Mouse (Mus musculus): ENCODE measurements around the gene Nrip1.

Gene Nrip1

DNA sequence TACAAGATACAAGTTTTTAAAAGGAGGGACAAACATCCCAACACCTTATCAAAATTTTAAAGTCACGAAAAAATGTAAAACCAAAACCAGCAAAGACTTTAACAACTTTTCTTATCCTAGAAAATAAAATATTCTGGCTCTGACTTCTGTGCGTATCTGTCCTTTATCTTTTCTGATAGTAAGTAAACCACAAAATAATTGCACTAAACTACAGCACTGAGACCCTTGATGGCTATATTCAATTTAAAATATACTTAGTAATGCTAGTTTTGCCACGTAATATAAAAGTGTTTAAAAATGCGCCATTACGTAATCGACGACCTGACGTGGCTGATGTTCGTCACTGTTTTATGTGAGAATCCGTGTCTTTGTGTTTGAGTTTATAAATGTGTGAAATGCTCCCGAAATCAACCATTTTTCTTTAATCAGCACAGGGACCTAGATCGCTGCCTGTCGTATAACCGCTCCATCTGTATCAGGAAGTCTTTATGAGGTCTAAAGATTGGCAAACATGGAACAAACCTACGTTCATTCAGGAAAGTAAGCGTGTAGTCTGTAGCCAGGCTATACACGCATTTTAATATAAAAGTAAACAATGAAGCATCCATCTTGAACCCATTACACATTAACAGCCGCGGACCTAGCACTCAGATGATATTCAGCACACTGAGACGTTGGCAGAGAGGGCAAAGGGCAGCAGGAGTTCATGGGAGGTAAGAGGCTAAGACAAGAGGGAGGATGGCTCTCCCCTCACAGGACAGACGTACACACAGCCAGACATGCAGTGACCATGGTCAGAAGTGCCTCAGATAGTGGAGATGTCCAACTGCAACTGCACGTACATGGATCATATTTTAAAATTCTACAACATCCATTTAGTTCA lies 56.4 kb downstream of the Nrip1 start:
- no peak for DNase-seq (ENCODE audit: low read depth, low spot score)

- no peak for DNase-seq (ENCODE audit: low read depth, low spot score)
These were observed 58.0 kb downstream of the Nrip1 start for GRCm38 (mm10) chr16:76315642-76316041.

- no peak for DNase-seq (ENCODE audit: low read depth, low spot score)
These were observed 59.3 kb downstream of the Nrip1 start for GRCm38 (mm10) chr16:76314013-76314950.

- no peak for DNase-seq (ENCODE audit: low read depth, low spot score)
These were observed 60.7 kb downstream of the Nrip1 start for GRCm38 (mm10) chr16:76312887-76313420.

DNA sequence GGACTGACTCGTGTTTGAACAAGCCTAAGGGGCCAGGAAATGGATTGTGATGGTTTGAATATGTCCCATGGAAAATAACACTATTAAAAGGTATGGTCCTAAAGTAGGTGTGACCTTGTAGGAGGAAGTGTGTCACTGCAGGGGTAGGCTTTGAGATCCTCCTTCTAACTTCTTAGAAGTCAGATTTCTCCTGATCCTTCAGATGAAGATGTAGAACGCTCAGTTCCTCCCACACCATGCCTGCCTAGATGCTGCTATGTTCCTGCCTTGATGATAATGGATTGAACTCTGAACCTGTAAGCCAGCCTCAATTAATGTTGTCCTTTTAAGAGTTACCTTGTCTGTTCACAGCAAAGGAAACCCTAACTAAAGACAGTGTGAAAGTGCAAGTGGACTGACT lies 62.8 kb downstream of the Nrip1 start:
- DNase-seq (ENCODE audit: low read depth, low spot score): no peak

- no peak for DNase-seq (ENCODE audit: low read depth, low spot score)
These were observed 63.3 kb downstream of the Nrip1 start for GRCm38 (mm10) chr16:76310286-76310685.

DNA sequence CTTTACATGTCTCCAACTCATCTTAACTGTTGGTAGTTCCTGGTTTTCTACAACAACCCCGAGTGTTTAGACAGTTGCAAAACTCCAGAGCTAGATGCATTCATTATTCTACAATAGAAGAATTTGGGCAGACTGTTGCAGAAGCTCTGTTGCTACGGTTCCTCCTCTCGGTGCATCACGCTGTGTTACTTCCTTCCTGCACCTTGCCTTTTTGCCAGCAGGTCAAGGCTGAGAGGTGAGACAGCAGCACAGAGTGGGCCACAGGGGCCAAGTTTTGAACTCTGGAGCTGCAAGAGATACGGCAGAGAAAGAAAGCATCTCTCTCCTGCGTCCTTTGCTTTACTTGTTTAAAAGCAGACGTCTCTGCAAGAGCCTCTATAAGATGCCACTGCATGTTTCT lies 64.3 kb downstream of the Nrip1 start:
- DNase-seq (ENCODE audit: low read depth, low spot score): no peak

- DNase-seq (ENCODE audit: low read depth, low spot score): no peak
These were observed 66.6 kb downstream of the Nrip1 start for GRCm38 (mm10) chr16:76307039-76307438.

DNA sequence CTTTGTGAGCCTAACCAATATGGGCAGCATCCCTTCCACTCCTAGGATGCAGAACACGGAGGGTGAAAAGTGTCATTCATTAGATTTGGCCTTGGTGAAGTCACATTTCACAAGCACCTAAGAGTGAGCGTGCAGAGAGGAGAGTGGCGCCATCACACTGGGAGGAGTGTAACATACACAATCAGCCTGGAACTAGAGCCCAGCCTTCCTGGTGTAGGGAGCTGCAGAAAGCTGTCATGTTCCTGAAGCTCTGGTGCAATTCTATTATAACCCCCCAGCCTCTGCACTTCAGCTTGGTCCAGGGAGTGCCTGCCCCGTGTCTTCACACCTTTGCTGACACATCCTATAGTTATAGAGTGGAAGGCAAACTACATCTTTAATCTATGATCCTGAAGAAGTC lies 67.2 kb downstream of the Nrip1 start:
- no peak for DNase-seq (ENCODE audit: low read depth, low spot score)

DNA sequence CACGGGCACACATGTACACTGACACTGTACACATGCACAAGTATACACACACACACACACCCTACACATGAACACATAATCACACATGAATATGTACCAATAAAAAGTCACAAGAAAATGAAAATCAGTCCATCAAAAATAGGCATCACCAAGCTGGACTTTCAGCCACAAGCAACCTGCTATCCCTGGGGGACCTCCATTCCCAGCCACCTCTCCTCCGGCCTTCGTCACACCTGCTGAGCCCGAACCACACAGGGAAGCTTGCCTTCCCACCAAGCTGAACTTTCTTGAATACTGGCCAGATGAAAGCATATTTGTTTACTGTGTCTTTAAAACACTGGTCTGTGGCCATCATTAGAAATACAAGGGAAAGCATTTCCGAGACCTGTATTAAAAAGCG lies 70.2 kb downstream of the Nrip1 start:
- no peak for DNase-seq (ENCODE audit: low read depth, low spot score)

DNA sequence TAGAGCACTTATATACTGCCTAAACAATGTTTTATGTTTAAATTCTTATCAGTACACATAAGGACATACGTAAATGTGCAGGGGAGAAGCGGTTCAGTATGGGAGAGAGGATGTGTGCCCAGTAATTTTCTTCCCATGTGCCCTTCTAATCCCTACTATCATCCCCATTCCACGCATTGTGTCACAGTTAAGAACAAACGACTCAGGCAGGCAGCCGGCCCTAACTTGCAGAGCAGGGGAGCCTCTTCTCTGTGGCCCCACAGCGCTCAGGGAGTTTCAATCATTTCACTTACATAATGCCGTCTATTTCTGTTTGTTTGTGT lies 71.9 kb downstream of the Nrip1 start:
- no peak for DNase-seq (ENCODE audit: low read depth, low spot score)

DNA sequence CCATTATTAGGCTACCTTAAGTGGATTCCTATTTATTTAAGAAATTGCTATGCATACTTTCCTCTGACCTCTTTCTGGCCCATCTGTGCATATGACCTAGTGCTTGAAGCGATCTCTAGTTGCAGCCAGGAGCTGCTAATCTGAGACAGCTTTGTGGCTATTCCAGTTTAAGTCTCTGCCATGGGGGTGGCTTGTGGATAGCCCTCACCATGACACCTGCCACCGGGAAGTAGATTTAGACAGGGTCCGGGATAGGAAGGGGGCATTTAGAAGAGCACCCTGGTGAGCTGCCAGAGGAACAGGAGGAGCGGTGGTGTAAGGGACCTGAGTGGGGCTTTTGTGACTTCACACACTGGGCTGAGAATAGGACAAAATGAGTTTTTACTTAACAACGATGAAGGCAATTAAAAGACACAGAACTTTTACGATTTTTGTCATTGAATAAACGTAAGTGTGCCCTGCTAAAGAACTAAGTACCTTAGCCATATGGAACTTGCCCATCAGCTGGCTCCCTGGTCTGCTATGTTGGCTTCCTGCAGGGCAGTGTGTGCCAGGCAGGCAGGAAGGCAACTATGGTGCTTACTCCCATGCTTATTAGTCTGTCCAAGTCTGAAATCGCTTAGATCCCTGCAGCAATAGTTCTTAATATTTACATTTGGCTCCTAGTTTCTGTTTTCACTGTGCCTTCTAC lies 72.4 kb downstream of the Nrip1 start:
- no peak for DNase-seq (ENCODE audit: low read depth, low spot score)

DNA sequence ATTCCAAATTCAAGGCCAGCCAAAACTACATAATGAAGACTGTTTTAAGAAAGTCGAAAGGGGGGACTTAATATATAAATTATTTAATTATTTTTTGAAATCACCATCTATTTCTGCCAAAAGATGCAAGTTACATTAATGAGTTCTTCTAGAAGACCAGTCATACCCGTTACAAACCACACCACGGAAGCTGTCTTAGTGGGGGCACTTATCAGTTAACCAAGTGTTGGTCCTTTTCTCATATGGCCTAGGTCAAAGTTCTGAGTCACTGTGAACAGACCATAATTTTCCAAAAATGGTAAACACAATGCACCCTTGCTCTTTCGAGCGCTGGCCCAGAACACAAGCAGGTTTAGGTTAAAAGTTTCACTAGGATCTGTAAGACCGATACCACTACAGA lies 73.2 kb downstream of the Nrip1 start:
- DNase-seq (ENCODE audit: low read depth, low spot score): no peak

DNA sequence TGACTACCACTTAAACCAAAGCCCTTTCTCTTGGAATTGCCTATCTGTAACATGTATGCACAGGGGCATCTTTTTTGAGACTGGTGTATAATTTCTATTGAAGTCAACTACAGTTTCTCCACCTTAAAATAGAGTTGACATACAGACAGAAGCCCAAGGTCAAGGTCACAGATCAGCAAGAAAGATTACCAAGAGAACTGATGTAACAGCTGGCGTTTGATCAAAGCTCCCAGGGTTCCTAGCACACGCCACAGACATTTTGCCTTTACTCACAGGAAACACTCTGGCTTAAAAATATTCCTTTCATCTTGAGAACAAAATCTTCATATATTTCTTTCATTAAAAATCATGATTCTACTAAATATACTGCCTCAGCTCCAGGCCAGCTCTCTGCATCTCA lies 74.1 kb downstream of the Nrip1 start:
- no peak for DNase-seq (ENCODE audit: low read depth, low spot score)

DNA sequence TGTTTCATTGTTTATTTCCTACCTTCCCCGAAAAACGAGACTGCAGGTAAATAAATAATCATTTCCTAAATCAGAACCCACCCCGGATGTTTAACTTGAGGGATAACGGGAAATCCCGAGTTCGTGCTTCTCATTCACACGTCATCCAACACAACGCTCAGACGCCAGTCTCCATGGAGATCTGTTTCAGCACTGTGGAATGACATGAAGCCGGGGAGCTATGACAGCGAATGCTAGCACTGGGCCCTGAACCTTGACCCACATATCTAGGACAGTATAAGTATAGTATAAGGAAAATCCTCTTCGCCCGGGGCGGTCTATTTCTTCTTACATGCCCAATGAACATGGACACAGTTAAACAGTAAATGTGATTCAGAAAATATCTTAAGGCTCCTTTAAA lies 78.3 kb downstream of the Nrip1 start:
- no peak for DNase-seq (ENCODE audit: low read depth, low spot score)

DNA sequence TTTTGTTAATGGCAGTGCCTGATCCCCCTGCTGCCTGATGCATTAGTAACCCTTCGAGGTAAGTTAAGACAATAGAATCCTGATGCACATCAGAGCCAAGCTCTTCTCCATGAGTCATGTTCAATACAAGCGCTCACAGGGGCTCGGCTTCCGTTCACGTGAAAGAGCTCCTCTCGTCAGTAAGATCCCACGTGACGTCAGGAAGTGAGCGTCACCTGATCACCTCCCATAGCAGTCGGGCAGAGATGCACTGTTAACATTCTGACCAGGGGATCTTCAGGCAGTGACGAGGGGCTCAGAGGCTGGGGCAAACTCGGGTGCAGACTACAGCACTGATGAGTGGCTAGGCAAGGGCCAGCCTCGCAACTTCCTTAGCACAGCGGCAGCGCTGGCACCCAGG lies 79.1 kb downstream of the Nrip1 start:
- no peak for DNase-seq (ENCODE audit: low read depth, low spot score)

GRCm38 (mm10) chr16:76293765-76294463 lies 79.7 kb downstream of the Nrip1 start:
- DNase-seq (ENCODE audit: low read depth, low spot score): no peak

DNA sequence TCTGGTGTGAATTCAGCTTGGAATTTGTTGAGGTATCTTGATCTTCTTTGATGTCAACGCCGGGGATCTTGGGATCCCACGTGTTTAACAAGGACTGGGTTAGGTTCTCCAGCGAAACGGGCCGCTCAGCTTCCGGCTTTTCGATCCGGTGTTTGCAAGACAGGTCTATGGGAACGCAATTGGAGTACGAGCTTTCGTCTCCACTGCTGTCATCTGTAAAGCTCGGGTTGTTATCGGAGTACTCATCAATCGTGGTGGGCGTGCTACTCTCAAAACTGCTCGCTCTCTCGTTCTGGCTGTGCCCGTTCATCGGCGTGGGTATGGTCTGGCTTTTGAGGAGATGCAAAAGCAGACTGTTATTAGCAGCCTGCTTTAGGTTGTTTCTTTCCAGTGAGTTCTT lies 80.5 kb downstream of the Nrip1 start:
- no peak for DNase-seq (ENCODE audit: low read depth, low spot score)

DNA sequence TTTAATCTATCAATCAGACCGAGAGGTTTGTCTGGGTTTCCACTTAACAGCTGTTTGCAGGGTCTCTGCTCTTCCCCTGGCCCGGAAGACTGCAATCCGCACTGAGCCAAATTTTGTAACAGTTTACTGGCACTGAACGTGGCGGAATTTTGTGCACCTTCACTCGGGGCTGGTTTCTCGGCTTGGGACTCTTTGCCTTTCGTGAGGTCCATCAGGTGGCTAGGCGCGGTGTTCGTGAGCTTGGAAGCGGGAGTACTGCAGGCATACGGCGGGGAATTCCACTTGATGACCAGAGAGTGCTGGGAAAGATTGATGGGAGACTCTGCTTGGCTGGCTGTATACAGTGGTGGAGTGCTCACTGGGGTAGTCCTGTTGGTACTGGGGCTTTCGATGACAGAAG lies 81.0 kb downstream of the Nrip1 start:
- DNase-seq (ENCODE audit: low read depth, low spot score): peak; percentile 15

DNA sequence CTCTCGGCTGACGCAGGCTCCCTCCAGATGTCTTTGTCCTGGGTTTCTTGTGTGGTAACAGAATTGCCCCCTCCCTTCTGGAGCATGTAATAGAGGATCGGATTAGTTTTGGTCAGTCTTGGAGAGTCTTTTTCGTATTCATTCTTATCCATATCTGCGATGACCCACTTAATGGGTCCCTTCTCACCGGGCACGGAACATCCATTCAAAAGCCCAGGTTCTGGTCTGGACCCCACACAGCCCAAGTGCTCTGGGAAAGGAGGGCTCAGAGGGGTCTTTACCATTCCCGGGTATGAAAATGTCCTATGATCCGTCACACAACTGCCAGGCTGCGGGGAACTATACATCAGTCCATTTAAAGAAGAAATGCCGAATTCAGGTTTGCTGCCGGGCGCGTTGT lies 82.3 kb downstream of the Nrip1 start:
- no peak for DNase-seq (ENCODE audit: low read depth, low spot score)

GRCm38 (mm10) chr16:76289495-76289894 lies 84.1 kb downstream of the Nrip1 start:
- no peak for DNase-seq (ENCODE audit: low read depth, low spot score)

Data from ES-CJ7 (cell line).